Mouse (Mus musculus): ENCODE measurements around the gene Tjap1.

Tjap1 gene

DNA sequence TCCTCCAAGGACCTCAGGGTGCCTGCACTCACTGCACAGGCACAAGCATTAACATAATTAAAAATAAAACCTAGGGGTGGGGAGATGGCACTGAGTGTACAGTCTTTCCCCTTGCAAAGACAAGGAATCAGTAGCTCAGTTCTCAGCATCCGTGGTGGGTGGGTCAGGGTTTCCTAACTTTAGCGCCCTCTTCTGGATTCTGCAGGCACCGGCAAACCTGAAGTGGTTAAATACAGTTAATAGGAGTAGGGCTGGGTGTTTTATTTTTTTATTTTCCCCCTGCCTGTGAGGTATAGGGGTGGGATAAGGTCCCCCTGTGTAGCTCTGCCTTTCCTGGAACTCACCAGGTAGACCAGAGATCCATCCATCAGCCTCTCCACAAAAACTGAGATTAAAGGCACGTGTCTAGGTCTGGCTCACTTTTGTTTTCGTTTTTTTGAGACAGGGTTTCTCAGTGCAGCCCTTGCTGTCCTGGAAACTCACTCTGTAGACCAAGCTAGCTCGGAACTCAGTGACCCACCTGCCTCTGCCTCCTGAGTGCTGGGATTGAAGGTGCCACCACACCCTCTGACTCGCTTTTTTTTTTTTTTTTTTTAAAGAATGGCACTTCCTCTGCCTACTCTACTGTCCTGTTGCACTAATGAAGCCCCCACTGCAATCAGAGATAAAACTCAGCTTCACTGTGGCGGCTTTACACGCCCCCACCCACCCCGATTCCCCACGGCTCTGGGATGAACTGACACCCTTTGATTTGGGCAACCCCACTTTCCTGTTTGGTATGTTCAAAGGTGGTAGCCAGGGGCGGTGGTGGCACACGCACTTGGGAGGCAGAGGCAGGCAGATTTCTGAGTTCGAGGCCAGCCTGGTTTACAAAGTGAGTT is 30.0 kb downstream of the Tjap1 start:
- no peak for DNase-seq (ENCODE audit: low read depth, low spot score)

DNA sequence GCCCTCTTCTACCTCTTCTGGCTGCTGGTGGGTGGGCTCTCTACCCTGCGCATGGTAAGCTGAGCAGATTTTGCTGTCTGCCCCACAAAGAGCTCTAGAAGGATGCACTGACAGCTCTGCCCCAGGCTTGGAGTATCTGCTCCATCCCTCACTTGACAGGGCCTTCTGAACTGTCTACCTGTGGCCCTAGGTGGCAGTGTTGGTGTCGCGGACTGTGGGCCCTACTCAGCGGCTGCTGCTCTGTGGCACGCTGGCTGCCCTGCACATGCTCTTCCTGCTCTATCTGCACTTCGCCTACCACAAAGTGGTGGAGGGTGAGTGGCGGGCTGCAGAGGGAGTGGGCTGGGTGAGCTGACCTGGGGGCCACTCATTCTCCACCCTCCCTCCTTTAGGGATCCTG is 31.7 kb downstream of the Tjap1 start:
- no peak for DNase-seq (ENCODE audit: low read depth, low spot score)

DNA sequence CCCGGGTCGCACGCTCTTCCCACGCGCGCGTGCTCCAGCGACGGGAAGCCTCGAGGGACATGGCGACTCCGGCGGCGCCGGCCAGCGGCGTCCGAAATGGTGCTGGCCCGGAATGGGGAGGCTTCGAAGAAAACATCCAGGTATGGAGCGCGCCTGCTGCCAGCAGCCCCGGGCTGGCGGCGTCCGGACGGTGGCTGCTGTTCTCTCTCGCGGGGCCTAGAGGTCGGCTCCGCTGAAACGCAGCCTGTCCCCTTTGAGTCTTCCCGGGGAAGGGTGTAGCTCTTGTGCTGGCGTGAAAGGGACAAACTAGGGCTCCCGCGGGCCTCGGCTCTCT is 34.7 kb downstream of the Tjap1 start:
- DNase-seq (ENCODE audit: low read depth, low spot score) = no peak

DNA sequence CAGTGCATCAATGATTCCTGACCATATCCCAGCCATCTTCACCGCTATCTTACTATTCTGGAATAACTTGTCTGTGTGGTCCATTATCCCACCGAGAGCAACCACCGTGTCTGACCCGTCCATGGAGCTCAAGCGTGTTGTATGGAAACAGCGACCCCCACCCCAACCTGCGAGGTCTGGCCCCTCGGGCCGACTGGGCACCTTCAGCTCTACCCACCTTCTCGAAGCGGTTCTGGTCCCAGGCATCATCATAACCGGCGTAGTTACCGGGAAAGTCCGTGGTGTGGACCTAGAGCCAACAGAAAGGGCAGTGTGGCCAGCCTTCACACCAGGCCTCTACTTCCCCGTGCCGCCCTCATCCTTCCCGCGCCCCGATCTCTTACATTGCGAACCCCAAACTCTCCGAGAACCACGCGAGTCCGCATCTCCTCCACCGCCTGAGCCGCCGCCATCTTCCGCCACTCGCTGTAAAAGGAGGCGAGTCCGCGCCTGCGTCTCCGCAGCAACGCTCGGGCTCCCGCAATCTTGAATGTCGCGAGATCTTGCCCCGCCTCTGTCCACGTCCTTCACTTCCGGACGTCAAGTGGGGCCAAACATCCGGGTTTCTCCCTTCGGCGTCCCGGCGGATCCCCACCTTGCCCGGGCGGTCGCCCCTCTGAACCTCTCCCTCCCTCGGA is 35.2 kb downstream of the Tjap1 start, which contains the start of the genes Polr1c and Yipf3:
TSS of gene Polr1c (minus strand) at position 543 of the 677 bp plus-strand sequence.
TSS of gene Yipf3 (plus strand) at position 569 of the 677 bp plus-strand sequence.
- DNase-seq (ENCODE audit: low read depth, low spot score) = peak; percentile 89

DNA sequence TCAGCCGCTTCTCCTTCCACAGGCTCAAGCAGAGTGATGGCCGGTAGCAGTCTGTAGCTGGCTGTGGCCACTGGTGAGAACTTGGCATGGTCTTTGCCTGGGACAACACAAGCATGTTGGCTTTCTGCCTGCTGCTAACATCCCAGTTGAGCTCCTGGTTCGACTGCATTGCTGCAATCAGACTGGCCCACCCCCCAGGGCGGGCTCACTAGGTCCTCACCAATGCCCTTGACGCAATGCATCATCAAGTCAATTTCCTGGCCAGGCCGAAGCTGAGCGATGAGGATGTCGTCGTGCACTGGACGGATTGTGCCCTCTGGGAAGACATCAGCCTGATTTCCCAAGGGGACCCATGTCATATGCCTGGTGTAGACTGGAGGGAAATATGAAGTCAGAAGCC is 38.2 kb downstream of the Tjap1 start:
- DNase-seq (ENCODE audit: low read depth, low spot score) = no peak

DNA sequence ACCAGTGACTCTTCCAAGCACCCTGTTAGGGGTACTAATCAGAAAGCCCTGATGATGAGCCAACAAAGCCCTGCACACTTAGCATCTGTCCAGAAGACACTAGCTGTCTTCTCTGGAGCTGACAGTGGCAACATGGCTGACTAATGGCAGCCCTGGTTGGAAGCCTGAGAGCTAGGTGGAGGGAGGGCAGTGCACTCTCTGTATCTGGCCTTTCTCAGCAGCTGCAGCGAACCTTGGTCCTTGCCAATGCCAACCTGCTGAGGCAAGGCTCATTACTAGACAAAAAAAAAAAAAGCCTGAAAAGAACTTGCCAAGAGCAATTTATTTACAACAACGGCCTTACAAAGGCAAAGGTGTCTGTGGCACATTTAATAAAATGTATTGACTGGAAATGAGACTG is 39.2 kb downstream of the Tjap1 start:
- DNase-seq (ENCODE audit: low read depth, low spot score) = no peak

DNA sequence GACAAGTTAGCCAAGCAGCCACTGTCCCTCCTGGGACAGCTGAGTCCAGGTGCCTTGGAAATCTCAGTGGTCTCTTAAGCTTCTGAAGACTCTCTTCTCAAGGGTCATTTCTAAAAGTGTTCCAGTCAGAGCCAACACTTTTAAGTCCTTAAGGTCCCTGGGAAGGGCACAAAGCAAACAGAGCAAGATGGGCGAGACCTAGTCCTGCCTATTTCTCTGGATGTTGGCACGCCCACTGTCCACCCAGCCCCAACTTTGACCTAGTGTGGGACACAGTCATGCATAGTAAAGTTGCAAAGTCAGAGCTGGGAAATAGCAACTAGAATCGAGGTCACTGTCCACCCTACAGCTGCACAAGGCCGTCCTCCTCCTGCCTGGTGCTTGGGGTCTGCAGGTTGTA is 39.8 kb downstream of the Tjap1 start:
- DNase-seq (ENCODE audit: low read depth, low spot score) = no peak

DNA sequence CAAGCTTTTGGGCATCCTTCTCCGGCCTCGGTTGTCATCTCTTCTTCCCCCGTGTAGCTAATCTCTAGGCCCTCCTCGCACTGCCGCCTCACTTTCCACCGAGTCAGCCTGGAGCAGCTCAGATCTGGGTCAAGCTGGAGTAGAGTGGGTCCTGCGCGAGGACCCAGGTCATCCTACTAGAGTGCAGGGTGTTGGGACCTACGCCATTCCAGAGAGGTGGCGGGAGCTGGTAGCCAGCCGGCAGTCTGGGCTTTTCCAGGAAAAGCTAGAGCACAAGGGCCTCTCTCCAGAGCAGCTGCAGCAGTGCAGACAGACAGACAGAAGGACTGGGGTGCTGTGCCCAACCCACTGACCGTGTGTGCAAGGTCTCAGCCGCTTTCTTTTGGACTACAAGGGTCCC is 40.6 kb downstream of the Tjap1 start:
- no peak for DNase-seq (ENCODE audit: low read depth, low spot score)

DNA sequence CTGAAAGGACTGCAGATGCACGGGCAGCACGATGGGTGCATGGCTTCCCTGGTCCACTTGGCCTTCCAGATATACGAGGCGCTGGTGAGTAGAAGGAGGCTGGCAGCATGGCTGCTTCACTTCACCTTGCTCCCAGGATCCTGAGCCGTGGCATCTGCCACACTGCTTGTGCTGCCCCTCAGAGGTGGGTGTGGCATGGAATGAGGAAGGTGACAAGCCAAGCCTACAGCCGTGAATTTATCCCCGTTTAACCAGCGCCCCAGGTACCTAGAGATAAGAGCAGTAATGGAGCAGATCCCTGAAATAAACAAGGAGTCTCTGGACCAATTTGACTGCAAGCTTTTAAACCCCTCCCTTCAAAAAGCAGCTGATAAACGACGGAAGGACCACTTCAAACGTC is 41.4 kb downstream of the Tjap1 start:
- no peak for DNase-seq (ENCODE audit: low read depth, low spot score)

DNA sequence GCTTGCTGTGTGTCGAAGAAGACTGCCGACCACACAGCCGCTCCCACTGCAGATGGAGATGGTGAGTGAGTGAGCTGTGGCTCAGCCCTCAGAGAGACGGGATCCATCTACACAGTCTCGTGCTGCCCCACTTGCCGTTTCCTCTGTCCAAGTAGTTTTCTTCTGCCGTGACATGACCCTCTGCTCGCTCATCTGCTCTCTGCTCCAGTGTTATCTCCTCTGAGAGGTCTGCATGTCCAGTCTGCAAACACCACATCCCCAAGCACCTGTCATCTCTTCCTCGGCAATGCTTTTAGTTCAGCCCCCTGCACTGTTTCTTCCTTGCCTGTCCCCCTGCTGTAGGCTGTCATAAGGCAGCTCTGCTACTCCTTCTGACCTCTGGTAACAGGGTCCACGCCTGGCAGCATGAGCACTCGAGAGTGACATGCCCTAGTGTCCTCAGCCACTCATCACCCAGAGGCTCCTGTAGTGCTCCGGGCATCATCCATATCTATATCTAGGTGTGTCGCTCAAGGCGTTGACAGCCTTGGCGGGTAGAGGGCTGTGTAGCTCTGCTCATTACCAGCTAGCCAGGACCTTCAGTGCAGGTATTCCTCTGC is 43.2 kb downstream of the Tjap1 start:
- DNase-seq (ENCODE audit: low read depth, low spot score) = no peak

DNA sequence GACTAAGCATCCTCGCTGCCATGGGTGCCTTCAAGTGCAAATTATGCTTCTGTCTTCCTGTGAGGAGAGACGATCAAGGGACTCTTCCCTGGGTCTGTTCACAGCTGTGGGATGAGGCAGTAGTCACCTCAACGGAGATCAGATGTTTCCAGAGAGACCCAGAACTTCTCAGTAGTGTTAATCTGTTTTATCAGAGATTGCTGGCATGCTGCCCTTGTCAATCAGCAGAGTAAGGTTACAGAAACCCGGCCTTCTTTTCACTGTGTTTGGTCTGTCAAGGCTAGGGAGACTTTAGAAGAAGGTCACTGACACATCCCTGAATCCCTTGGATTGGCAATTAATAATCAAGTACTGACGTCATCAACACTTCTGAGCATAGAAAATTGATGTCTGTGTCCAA is 45.3 kb downstream of the Tjap1 start:
- no peak for DNase-seq (ENCODE audit: low read depth, low spot score)

DNA sequence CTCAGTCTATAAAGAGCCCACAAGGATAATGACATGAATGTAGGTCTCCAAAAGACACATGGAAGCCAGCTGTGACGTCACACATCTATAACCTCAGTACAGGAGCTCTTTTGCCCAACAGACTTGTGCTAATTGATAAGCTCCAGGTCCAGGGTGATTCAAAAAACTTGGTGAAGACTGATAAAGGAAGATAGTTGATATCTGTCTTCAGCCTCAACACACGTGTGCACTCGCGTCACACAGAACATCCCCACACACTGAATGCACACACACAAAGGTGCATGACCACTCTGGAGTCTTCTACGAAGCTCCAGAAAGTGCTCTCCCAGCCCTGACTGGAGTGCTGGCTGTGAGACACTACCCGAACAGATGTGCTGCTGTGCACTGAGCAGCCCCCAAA is 45.7 kb downstream of the Tjap1 start:
- DNase-seq (ENCODE audit: low read depth, low spot score) = no peak

DNA sequence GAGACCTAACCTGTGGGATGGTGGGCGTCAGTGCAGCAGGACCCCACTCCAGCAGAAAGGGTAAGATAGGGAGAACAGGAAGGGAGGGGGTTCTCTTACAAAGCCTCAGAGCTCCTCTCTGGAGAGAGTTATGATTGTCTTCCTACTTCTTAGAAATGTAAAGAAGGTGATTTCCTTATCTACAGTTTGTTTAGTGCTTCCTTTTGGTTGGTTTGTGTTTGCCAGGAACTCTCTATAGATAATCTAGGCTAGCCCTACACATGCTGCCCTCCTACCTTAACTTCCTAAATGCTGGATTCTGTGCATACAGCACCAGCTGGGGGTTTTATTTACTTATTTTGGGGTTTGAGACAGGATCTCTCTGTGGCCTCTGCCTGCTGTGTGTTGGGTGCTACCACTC is 46.8 kb downstream of the Tjap1 start:
- DNase-seq (ENCODE audit: low read depth, low spot score) = no peak

DNA sequence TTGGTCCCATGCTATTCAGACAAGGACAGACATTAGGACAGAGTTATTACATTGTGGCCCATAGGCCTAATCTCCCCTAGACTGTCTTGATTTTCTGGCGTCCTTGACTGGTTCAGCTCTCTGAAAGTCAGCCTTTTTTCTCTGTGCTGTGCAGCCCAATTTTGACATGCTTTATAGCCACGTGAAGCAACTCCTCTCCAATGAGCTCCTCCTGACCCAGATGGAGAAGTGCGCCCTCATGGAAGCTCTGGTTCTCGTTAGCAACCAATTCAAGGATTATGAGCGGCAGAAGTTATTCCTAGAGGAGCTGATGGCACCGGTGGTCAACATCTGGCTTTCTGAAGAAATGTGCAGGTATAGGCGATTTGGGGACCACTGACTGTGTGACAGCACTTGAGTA is 55.2 kb downstream of the Tjap1 start:
- DNase-seq (ENCODE audit: low read depth, low spot score) = no peak

DNA sequence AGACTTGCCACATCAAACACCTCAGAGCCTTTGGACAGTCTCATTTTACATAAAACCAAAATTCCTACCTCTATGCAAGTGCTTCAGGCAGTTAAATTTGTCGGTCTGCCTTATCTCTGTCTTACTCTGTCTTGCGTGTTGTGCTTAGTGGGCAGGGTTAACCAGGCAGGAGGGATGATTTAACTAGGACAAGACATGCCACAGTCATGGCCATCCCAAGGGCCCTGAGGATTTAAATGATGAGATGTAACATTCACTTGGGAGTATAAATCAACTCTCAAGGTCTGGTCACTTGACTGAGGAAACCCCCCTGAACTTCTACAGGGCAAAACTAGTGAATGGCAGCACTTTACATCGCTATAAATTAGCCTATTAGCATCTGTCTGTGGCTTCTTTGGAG is 61.2 kb downstream of the Tjap1 start:
- DNase-seq (ENCODE audit: low read depth, low spot score) = no peak

DNA sequence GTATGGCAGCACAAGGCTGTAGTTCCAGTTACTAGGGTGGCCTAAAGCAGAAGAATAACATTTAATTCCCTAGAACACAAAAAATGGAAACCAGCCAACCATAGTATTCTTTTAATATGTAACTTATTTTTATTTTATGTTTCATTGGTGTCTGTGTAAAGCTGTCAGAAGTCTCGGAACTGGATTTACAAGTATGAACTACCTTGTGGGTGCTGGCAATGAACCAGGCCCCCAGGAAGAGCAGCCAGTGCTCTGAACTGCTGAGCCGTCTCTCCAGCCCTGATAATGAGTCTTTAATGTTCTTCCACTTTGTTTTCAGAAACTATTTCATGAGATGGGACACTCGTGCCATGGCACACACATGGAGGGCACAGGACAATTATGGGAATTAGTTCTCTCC is 72.3 kb downstream of the Tjap1 start:
- DNase-seq (ENCODE audit: low read depth, low spot score) = no peak
